Mouse (Mus musculus) MEL-GATA-1-ER (cell line): ENCODE measurements around the gene Atxn7l1.

ENCODE experiments used
- DNase-seq: peaks from one replicate; pipeline ENCODE4 v3.0.0-alpha.2; 2012; ENCODE audit warnings: low read depth; ENCODE audit errors: extremely low read depth

The Atxn7l1 gene

DNA sequence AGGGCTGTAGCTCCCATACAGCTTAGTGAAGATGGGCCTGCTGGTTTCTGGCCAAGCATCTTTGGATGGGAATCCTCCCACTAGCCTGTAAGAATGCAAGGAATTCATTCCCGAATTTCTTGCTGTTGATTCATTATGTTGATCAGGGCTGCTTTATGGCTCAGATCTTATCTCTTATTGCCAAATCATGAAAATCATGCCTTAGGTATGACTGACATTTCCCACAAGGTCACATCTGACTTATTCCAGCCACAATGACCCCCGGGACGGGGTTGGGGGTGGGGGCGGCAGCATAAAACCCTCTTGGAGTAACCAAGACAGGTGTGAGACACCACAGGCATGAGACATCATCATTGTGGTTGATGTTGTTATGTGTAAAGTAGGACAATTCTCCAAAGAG is 34.4 kb downstream of the Atxn7l1 start:
- DNase-seq: no peak

DNA sequence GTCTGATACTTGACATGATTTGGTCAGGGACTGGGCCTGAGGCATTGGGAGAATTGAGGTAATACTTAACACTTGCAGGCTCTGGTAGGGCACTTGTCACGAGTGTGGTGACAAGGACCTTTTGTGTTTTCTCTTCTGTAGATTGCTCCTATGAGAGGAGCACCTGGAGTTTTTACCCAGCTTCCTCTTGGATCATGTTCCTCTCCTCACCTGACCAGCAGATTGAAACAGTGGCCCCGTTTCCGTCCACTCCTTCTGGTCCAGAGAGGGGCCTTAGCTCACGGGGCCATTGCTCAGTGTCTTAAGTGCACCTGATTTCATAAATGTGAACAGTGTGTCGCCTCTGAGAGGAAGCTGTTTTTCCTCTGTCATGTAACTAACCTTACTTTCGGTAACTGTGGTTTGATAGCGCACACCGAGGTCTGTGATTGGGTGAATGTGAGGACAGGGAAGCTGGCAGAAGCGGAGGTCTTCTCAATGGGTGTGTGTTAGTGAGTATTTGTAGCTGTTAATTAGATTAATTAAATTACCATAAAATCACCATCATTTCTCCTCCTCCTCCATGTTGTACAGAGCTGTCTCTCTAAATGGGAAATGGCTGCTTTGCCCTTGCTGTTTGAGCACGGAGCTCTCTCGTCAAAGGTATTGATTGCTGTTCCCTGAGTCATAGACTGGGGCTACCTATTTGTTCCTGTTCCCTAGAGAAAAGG is 35.1 kb downstream of the Atxn7l1 start:
- DNase-seq: no peak

DNA sequence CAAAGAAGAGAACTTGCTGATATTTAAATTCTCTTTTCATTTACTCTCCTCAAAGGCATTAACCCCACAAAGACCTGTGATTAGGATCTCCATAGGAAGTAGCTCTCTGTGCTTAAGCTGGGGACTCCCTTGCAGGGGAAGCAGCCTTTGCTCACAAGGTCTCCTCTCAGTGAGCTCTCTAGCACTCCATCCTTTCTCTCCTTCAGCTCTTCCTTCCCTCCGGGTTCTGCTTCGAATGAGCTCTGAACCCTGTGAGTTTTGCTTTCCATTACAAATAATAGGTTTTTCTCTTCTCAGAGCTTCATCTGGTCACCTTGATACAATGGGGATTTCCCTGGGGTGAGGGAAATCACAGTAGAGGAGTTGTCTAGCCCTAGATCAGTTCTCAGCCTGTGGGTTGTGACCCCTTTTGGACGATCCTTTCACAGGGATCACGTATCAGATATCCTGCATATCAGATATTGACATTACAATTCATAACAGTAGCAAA is 35.7 kb downstream of the Atxn7l1 start:
- no peak for DNase-seq

DNA sequence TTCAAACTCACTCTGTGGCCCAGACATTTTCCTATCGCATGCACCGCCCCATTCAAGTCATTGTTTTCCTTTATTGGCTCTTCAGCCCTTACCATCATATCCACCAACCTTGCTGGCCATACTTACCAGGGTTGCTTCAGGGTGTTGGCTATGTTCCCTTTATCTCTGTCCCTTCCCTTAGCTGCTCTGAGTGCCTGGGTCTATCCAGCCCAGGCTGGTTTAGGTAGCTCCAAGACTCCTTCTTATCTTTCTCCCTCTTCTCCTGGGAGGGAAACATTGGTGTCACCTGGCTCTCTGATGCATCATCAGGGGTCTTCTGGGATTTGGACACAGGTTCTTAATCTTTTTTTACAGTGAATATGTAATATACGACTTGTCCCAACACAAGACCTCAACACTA is 36.6 kb downstream of the Atxn7l1 start:
- no peak for DNase-seq

DNA sequence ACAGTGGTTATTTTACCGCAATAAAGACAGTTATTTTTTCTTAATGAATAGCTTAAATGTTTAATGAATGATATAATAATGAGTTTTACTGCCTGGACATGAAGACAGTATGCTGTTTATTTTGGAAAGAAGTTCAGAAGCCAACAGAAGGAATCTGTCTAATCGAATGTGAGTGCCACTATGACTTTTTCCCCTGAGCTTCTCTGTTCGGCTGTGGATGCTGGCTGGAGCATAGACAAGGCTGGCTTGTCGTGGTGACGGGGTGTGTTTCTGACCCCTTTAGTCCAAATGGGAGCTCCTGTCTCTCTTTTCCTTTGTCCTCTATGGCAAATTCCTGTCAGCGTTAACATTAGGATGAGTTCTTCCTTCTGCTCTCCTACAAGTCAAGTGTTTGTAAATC is 37.6 kb downstream of the Atxn7l1 start:
- no peak for DNase-seq

DNA sequence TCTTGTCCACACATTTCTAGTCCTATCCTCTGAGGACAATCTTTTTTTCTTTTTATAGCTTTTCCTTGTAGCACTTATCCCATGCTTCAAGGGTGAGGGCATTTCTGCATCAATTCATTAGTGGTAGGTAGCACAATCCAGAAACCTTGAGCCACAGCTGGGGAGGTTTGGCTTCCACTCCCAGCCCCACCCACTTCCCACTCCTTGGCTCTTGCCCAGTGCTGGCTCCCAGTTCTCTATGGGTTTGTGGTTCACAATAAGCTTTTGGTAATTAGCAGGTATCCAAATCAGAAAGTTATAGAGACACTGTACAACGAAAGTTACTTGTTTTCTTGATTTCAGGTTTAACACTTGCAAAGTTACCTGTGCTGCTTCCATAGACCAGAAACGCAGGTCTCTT is 38.8 kb downstream of the Atxn7l1 start:
- DNase-seq: no peak

DNA sequence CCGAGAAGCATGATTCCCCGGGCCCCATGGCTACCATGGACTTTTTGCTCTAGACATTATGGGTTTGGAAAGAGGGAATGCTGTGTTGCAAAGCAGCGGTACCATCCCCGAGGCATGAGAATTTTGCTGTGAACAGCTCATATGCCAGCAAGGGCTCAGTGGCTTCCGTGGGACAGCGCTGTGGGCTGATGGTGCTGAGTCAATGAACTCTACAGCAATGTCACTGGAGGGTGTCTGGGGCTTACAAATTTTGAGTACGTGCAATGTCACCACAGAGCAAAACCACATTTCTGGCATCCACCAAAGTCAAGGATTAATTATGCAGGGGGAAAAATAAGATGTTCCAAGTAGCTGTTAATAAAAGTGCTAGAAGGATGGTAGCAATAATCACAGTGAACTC is 42.6 kb downstream of the Atxn7l1 start:
- DNase-seq: no peak

DNA sequence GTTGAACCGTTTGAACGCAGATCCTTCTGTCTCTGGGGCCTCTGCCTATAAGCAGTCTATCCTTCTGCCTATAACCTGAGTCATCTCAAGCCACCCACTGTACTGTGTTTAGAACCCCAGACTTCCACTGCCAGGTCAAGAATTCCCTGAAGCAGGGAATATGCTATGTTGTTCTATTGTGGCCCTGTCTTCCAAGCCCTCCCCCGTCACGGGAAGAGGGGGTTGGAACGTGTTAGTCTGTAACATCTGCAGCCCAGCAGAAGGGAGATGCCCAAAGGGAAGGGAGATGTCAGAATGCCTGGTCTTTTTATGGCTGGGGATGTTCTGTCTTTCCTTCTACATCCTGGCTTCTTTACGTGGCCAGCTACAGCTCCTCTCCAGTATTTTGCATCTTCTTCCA is 43.1 kb downstream of the Atxn7l1 start:
- no peak for DNase-seq

DNA sequence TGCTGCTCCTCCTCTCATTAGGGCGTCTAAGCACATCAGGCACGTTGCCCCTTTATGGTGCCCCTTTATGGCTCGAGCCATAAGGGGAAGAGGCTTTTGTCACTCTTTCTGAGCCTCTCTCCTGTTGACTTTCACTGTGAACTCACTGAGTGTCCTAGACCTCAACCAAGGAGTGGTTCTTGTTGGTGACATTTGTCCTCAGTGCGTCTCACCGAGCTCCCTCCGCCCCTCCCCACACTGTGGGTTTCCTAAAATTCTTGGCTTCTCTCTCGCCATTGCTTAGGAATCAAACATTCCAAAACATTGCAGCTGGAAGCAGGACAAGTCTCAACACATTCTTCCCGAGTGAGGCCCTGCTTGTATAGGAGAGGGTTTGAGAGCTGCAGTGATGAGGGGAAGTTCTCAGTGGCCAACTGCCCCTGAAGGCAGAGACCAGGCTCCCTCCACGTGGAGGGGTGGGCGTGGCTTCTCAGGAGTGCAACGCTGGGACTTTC is 46.0 kb downstream of the Atxn7l1 start:
- DNase-seq: no peak

DNA sequence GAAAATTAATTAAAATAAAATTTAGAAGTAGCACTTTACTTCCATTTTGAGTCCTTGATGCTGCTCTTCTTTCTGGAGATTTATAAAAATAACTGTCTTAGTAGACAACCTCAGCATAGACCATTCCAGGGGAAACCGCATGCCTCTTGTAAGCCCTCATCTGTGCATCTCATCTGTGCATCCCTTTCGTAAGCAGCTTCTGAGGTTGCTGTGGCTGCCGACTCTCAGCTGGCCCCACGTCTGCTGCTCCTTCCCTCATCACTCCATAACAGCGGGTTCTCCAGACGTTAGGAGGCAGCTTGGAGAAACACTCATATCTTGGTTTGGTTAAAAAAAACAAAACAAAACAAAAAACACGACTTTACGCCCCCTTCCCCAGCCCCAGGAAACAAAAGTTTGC is 47.7 kb downstream of the Atxn7l1 start:
- no peak for DNase-seq

DNA sequence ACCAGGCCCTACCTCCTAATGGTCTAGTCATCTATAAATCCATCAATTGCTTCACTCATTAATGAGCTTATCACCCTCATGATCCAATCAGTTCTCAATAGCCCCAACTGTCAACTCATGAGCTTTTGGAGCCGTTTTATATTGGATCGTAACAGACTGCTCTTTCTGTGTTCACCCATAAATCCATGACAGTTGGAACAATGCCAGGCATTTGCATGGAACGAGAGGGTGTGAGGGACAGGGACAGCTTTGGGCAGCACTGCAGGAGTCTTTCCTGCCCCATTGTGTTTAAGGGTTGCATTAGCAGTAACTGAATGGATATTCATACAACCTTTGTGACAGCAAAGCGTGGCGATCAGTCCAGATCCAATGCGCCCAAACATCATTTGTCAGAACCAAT is 49.8 kb downstream of the Atxn7l1 start:
- no peak for DNase-seq

DNA sequence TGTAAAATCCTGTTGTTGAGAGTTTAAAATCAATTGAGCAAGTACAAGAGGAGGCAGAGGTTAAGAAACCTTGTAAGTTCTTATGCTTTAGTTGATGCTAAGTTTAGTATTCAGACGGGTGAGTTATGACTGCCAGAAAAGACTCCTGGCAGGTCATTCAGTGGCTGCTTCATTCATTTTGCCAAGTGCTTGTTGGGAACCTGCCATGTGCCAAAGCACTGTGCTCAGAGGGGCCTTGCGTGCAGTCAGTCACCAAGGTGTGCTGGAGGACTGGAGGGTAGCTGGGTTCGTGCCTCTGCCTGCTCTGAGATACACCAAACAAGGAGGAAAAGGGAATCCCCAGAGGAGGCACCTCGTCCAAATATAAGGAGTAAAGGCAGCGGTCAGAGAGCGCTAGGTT is 50.3 kb downstream of the Atxn7l1 start:
- DNase-seq: no peak

DNA sequence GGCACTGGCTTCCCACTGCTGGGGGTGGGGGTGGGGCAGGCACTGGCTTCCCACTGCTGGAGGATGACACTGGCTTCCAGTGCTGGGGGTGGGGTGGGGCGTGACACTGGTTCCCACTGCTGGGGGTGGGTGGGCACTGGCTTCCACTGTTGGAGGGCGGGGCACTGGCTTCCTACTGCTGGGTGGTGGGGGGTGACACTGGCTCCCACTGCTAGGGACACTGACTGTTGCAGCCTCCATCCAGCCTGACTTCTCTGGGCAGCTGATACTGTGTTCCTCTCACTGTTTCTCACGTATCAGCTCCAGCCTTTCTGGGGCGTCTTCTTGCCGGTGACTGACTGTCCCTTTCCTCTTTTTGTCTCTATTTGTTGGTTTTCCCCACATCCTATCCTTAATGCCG is 53.6 kb downstream of the Atxn7l1 start:
- DNase-seq: no peak

DNA sequence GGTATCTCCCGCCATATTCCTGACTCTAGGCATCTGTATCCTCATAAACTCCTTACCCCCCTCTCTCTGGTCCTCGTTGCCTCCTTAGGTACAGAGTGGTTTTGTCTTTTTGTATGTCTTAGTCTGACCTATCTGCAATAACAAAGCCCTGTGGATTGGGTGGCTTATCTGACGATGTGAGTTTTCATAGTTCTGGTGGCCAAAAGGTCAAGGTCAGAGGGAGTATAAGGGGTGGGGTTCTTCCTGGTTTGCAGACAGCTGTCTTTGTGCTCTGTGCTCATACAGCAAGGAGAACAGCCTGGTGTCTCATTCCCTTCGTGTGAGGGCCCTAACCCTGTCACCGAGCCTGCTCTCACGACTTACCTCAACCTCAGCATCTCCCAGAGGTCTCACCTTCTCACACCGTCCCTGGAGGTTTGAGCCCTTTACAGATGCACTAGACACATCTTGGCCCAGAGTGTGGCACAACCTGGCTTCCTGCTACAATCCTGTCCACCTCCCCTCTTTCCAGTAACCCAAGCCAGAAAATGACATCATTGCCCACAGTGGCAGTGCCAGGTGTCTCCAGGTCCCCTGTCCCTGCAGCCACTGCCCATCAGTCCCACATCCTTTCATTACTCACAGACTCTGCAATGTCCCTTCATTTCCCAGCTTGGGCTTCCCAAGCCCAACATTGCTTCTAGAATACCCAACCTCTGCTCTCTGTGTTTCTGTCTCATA is 54.2 kb downstream of the Atxn7l1 start:
- DNase-seq: no peak

DNA sequence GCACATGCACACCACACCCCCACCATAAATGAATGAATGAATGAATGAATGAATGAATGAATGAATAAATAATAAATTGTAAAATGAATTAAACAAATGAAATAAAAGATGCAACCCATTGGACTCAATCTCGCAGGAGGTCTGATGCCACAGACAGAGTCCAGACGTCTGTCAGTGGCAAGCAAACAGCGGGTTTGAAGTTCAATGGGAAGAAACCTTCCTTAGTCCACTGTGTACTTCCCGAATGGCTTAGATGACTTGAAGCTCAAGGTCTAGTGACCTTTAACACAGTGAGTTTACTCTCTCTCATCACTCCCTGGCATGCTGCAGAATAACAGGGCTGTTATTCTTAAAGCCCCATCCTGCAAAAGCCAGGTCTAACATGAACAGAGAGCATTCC is 57.8 kb downstream of the Atxn7l1 start:
- no peak for DNase-seq

DNA sequence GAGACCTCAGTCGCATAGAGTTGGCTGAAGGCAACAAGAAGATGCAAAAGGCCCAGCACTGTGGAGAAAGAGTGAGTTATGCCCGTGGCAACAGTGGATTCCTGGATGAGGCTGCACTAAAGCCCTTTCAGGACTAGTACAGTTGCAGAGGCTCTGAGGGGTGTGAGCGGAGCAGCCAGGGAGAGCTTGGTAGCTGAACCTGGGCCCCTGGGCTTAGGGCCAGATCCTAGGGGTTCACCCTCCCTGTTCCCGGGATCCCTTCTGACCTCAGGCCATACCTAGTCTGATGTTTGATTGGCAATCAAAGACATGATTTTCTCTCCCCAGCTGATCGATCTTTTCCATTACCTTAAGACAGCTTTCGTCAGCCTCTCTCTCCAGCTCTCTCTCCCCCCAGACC is 58.8 kb downstream of the Atxn7l1 start:
- DNase-seq: no peak

DNA sequence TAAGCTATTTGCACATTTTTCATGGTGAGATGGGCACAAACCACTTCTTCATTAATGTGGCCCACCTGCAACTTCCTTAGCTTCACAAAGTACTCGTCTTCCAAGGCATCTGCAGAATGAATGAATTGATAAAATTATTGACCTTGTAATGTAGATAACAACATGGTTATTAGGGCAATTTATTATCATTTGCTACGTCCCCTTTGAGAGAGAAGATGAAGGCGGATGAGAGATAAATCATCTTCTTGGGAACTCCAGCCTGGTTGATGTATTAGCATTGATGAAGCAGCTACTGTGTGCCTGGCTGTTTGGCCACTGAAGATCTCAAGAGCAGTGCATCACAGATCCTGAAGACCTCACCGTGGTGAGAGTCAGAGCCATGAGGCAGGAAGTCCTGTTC is 63.4 kb downstream of the Atxn7l1 start:
- DNase-seq: no peak

DNA sequence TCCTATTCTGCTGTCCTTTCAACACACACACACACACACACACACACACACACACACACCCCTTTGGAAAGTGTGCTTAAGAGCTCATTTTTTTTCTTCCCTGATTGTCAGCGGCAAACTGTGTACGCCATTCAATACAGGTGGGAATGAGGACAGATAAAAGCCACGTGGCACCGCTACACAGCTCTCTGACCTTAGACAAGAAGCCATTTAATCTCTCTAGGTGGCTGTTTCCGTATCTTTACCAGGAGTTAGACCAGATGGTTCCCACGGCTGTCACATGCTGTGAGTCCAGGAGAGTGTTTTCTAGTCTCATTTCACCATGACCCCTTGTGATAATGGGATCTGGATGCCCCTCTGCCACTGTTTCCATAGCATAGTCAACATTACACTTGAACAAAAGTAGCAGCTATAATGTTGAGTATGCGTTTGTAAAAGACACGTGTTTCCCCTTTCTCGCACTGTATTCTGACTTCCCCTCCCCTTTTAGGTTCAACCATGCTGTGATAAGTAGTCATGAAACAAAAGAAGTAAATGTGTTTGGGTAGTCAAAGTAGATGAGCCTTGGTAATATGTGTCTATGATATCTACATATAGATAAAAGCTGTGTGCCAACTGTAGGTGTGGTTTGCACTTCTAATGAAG is 70.8 kb downstream of the Atxn7l1 start:
- DNase-seq: peak; percentile 28

DNA sequence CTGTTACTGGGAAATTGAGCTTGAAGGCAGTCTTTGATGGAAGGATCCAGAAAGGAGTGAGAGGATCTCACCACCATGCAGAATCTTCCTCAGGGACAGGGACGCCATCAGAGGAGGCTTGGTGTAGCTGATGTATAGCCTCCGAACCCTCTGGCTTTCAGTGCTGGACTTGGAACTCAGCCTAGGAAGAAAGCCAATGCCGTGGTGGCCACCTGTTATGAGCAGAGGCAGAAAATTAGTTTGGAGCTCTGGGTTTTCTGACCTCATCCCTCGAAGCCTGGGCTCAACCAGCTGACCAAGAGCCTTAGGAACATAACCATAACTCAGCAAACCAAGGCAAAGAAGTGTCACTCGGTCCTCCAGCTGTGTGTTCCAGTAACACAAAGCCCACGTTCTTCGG is 71.9 kb downstream of the Atxn7l1 start:
- DNase-seq: no peak

DNA sequence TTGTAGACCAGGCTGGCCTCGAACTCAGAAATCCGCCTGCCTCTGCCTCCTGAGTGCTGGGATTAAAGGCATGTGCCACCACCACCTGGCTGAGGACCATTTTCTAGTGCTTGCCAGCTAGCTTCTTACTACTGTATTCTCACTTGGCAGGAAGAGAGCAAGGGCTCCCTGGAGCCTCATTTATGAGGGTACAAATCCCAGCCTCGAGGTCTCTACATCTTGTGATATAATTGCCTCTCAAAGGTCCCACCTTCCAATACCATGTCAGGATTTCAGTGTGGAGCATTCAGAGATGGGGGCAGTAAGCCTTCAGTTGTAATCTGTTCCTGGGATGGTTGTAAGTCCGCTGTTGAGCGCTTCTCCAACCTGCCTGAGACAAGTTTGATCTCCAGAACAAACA is 72.6 kb downstream of the Atxn7l1 start:
- DNase-seq: no peak

DNA sequence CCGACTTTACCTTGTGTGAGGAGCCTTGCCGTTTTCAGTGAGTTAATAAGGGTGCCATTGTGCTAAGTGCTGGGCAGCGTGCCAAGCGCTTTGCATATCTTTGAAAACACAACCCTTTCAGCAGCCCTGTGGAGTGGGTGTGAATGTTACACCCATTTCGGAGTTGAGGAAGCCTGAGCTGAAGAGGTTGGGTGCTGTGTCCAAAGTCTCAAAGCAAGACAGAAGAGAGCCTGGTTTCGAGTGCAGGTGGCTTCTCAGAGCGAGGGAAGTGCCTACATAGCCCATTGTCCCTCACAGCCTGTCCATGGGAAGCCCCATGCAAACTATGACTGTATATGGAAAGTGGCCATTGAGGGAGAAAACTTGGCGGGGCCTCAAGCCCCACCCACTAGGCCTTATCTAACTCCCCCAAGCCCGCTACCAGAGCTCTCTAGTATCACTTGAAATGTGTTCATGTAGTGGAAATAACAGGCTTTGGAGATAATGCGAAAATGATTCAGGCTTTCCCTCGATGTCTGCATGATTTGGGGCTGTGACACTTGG is 73.1 kb downstream of the Atxn7l1 start:
- peak; percentile 98 for DNase-seq

DNA sequence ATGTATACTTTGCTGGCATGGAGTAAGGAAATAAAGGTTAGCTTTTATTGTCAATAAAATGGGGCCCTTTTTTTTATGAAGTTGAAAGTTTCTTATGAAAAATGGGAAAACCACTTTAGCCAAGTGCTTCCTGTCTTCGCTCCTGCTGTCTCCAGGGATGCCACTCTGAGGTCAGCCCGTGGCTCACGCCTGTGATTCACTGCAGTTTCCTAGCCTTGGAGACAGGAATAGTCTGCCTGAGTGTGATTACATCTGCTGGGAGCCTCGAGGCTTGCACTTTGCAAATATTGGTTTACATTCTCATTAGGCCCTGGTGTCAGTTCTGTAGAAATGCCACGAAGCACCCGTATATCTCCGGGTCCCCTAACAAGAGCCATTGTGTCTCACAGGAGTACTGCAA is 74.7 kb downstream of the Atxn7l1 start:
- DNase-seq: no peak
